Mouse (Mus musculus) NIH3T3 (cell line): ENCODE data around the gene Btrc.

Experiments used
- DNase-seq: peaks from one replicate; pipeline ENCODE4 v3.0.0-alpha.2; 2012; ENCODE audit warnings: low read depth

Btrc gene

DNA sequence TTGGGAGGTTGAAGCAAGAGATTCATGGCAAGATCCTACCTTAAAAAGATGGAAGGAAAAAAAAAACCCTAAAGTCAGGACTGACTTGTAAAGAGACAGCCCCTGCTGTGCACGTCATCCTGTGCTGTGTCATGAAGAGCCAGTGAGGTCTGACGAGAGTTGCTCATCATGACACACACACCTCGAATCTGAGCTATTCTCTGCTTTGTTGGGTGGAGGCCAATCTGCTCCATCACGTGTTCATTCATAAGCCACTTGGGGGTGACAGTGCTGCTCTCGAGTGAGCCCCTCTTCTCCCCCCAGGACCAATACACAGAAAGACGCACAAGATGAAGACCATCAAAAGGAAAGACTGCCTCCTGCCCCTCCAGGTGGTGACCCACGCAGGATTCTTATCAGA lies 170.1 kb downstream of the Btrc start:
- DNase-seq, result peak; percentile 61

DNA sequence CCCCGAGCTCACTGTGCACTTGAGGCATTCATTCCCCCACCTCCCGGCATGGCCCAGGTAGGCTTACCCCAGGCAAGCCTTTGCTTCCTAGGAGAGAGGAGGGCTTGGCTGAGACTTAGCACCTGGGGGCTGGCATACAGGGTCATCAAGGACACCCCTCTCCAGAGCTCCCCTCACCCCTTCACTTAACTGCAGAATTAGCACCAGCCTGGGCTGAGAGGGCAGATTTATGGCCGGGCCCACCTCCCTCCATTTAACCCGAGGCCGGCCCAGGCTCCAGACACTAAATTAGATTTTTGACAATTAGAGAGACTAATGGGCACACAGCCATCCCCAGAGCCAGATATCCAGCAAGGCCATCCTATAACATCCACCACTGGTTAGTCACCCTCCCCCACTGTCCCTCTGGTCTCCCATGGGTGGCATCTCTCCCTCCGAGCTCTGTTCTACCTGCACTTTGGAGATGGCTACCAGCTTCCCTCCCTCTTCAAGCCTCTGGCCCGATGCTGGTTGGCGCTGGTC lies 171.7 kb downstream of the Btrc start:
- DNase-seq, result no peak

GRCm38 (mm10) chr19:45535929-45536328 lies 172.4 kb downstream of the Btrc start:
- DNase-seq, result no peak

GRCm38 (mm10) chr19:45537505-45537904 lies 174.0 kb downstream of the Btrc start:
- peak; percentile 69 for DNase-seq

- peak; percentile 22 for DNase-seq
Measured at GRCm38 (mm10) chr19:45540657-45541408, 177.3 kb downstream of the Btrc start.

DNA sequence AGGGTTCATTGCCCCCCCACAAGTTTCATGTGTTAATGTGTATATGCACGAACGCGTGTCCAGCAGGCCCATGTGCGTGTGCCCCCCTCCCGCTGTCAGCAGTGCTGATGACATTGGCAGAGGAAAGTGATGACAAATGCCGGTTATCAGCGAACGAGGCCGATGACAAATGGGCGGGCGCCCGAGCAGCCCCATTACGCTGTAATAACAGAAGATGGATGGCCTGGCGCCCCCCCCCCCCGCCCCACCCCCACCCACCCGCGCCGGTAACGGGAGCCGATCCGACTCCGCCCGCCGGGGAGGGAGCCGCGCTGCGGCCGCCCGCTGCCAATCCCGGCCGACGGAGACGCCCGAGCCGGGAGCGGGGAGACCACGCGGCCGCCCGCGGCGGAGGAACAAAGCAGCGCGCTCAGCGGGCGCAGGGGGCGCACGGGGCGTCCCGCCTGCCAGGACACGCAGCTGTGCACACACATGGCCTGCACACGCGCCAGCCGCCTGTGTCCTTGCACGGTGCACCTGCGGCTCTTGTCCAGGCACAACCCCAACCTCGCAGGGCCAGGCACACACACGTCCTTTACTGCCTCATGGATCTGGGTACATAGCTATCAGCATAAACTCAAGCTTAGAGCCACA lies 178.0 kb downstream of the Btrc start:
- DNase-seq, result peak; percentile 31

DNA sequence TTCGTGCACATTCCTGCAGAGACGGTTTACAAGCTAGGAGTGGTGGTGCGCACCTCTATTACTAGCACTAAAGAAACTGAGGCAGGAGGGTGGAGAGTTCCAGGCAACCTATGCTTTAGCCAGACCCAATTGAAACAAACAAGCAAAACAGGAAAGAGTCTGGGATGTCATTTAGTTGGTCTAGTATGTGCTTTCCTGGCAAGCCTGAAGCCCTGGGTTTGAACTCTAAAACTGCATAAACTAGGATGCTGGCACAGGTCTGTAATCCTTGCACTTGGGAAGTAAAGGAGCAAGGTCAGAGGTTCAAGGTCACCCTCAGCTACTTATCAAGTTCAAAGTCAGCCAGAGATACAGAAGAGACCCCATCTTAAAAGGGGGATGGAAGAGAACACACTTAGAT lies 178.5 kb downstream of the Btrc start:
- DNase-seq, result no peak

- peak; percentile 28 for DNase-seq
Measured at GRCm38 (mm10) chr19:45544152-45544924, 180.8 kb downstream of the Btrc start.

DNA sequence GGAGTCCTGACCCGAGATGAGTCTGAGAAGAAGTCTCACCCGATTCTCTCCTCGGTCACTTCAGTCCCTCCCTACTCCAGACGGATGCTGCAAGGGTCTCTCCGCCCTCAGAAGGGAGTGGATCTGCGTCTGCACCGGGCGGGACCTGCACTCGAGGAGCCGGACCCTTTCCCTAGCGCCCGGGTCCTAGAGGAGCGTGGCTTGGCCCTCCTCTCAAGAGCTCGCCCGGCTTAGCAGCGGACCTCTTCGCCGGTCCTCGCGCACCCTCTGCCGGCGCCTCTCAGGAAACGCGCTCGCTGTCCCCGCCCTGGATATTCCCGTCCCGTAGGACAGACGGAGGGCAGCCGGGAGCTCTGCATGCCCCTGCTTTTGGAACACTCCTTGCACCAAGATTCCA lies 181.4 kb downstream of the Btrc start:
- DNase-seq, result peak; percentile 91

DNA sequence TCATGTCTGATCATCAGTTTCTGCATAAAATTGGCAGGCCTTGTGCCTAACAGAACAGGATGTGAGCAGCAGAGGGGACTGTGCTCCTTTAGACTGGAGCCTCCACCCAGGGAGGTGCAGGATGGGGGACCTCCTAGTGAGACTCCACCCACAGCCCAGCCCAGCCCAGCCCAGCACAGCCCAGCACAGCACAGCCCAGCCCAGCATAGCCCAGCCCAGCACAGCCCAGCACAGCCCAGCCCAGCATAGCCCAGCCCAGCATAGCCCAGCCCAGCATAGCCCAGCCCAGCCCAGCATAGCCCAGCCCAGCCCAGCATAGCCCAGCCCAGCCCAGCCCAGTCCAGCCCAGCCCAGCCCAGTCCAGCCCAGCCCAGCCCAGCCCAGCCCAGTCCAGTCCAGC lies 184.7 kb downstream of the Btrc start:
- peak; percentile 70 for DNase-seq

DNA sequence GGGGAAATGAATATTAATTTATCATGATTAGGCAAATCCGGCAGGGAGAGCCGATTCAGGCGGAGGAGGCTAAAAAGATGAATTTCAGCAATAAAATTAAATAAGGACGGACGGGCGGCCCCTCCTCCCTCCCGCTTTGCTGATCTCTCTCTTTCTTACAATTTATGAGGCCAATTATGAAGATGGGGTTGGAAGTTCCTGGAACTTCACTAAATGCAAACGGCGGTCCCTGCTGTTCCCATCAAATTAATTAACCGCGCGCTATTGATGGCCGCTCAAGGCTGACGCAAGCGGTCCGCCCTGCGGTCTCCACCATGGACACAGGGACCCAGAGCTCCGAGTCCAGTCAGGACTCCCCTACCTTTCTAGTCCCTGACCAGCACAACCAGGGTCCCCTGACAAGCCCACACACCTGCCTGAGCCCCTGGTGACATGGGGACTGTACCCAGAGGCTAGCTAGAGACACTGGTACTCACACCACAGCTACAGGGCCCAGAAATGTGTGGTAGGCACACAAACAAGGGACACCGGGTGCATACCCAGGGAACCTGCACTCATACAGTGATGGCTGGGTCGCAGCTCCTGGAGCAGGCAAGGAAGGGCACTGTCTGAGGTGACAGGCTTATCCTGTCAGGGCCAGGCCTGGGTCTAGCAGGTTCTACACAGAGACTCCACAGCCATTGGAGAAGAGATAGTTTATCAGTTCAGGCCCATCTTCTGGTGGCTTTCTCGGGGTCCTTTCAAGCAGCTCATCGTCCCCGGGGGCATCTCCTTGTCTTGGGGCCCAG lies 185.8 kb downstream of the Btrc start:
- no peak for DNase-seq

DNA sequence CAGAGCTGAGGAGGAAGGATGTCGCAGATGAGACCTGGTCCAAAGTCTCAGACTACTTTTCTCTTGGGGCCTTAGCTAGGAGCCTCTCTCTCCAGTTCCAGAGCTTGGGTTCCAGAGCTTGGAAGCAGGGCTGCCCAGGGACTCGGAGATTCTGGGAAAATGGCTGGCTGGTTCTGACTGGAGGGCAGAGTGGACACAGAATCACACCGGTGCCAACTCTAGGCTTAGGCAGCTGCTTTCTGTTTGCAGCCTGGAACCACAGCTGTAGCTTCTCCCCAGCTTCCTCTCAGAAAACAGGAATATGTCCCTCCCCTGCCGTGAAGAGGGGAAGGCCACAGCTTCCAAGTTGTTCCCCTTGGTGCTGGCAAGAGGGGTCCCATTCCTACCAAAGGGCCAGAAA lies 186.4 kb downstream of the Btrc start:
- DNase-seq, result no peak

GRCm38 (mm10) chr19:45552187-45552586 lies 188.7 kb downstream of the Btrc start:
- DNase-seq, result no peak

DNA sequence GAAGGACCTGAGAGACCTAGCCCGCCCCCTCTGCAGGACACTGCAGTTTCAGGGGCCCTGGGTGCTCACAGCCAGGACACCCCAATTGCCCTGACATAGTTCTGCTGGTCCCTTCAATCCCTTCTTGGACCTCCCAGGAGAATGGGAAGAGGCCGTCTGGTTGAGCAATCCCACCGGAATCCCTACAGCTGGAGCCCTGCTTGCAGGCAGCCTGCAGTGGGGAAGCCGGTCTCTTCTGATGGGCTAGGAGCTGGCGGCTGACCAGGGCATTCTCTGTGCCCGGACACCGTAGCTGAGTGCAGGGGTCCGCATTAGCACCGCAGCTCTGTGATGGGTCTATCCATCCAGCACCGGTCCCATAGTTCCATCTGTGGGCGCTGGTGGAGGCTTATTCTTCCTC lies 190.6 kb downstream of the Btrc start:
- no peak for DNase-seq

DNA sequence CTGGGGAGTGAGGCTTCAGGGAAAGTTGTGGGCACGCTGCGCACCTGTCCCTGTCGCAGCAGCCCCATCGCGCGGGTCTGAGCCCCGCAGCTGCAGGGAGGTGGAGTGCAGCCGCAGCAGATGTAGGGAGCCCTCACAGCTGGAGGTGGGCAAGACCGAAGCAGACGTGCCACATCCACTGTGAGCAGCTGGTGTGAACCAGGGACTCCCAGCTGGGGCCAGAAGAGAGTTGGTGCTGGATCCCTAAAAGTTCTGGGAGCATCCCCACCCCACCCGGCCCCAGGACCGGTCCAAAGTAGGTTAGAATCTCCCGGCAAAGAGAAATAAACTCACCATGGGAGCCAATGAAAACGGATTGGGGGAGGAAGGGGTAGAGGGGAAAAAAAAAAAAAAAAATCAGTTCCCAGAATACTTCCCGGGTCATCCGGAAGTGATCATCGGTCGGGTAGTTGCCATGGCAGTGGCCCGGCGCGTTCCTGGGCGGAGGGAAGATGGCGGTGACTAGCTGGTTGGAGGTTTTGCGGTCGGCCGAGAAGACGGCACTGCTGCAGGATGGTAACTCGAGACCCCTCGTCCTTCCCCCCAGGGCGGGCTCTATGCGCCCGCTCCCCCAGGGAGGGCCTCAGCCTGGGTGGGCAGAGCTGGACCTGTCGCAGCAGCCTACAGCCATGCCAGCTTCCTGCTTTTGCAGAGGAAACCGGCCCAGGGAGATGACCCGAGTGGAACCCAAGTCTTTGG lies 196.8 kb downstream of the Btrc start, which contains the start of the genes Poll and Gm17018:
Gene Poll, minus strand, starts transcription at position 379 of the 738 bp plus-strand sequence.
Gene Gm17018, plus strand, starts transcription at position 463 of the 738 bp plus-strand sequence.
- peak; percentile 92 for DNase-seq

DNA sequence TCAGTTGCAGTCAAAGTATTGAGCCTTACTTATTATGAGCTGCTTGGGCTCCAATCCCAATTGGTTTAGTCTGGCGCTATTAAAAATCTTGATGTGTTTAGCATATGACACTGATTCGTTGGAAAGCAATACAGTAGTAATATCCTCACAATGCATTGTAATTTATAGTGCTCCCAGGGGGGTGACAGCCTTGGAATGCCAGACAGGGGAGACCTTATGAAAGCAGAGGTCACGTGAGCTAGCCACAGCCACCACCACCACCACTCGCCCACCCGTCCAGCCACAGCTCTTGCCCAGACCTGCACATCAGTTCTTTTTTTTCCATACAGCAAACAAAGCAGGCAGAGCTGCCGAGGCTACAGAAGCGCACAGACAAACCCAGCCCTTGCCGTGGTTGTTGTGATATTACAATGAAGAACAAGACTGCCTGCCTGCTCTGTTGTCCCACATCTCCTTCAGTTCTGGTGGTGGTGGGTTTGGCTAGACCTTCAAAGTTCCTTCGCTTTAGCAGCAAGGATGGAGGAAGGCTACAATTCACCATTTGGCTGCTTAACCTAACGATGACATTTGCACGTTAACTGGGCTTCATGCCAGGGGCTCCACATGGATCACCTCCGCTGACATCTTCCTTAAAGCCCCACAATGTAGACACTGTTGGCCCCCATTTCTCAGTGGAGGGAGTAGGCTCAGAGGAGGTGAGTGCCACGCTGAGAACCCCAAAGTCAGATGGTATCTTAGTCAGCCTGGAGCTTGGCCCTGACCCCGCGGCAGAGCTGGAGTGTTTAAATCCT lies 202.6 kb downstream of the Btrc start:
- no peak for DNase-seq

DNA sequence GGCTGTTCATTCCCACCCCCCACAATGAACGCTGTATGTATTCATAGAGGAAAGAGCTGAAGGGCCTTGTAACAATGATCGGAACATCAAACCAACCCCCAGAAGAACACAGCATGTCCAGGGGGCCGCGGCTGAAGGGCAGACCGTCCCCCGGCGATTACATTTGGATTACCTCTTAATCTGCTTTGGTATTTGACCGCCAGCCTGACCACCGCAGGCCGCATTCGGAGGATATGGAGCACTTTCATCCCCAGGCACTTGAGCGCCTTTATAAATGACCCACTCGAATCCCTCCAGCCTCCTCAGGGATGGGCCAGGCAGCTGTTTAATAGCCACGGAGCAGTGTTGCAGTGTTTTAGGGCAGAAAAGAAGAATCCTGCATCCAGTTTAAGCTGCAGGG lies 203.8 kb downstream of the Btrc start:
- DNase-seq, result no peak

DNA sequence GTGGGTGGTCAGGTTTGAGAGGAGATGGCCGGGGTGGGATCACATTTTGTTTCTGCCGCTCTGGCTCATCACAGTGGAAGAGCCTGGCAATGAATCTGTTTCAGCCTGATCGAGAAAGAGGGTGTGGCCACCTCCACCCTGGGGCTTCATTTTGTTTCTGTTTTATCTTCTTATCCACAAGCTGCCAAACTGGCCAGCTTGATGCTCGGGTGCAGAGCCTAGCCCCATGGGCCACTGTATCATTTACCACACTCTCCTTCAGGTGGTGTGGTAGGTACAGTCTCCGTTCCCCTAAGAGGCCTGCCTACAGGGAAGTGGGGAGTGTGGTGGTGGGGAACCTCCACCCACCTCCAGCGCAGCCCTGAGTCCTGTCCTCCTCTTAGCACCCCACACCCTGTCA lies 209.5 kb downstream of the Btrc start:
- no peak for DNase-seq

- DNase-seq, result peak; percentile 85
Measured at GRCm38 (mm10) chr19:45573861-45574267, 210.3 kb downstream of the Btrc start.

DNA sequence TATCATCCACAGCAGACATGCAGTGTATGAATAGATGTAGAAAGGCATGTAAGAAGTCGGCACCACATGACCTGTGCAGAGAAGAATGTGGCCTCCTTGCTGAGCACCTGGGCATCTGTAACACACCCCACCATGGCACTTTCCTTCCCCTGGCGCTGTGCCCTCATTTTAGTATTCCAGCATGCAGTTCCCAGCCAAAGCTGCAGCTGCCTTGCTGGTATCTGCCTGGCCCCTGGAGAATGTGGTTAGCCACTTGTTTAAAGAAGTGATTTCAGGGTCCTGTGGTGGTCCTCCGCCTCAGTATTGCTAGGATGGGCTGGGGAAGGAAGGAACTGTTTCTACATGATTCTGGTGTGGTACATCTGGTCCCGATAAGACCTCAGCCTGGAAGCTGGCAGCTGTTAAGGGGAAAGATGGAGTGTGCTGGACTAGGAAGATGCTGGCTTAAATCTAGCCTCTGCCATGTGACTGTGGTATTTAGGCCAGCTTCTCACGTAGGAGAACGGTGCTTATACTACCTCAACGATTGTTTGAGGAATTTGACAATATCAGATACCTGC lies 210.9 kb downstream of the Btrc start:
- DNase-seq, result peak; percentile 47
